Mouse (Mus musculus): ENCODE results near the gene Cep131. TPM values are rescaled to one million over a fixed set of nuclear protein-coding genes. Genes with fewer than 3 reads are reported as not detected.

The Cep131 gene
- 14.2 and 19.7 TPM in 2 replicates for polyA plus RNA-seq (2015; fragmentation: Nextera tagmentation; extraction: Ambion mirVana)

DNA sequence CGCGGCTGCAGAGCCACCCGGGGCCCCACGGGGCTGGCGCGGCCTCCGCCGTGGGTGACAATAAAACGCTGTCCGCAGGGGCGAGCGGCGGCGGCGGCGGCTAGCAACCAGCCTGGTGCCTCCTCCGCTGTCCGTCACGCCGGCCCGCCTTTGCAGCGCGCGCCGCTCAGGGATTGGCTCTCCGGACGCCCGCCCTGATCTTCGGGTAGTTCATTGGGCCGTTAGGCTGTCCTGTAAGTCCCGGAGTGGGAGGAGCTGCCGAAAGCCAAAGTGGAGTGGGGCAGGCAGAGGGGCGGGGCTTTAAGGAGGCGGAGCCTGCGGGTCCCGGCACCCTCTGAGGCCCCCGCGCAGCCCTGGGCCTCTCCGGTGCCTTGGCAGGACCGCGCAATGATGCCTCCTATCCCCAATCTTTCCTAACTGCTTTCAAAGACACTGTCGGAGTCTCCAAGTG is at the start of gene Cep131:
Gene Cep131, minus strand, starts transcription at position 126 of the 451 bp plus-strand sequence.
- WGBS, result under 1% methylated on average over 42 of the region's 42 CpGs
- Histone ChIP-seq H3K9ac (peak within 1 kb of the TSS; percentile 96), H3K36me3 (peaks cover 13% of the 10 kb centered on the region; the same call in 1 of the 2 replicates), H3K27ac (peak within 1 kb of the TSS; percentile 78), H3K4me3 (replicated peaks) (peak within 1 kb of the TSS; percentile 98), H3K27me3 (replicated peaks) (no peaks in the 10 kb centered on the region), H3K4me1 (replicated peaks) (peaks cover 8% of the 10 kb centered on the region), H3K4me2 (replicated peaks) (peak within 1 kb of the TSS; percentile 78), H3K9me3 (no peaks in the 10 kb centered on the region)
- ATAC-seq, result peak; percentile 100

GRCm38 (mm10) chr11:120136195-120136594 is 49.6 kb upstream of the Cep131 start:
- peak; percentile 22 for ATAC-seq
- no peak overlapping the region for H3K4me3 ChIP-seq (replicated peaks)
- H3K9me3 ChIP-seq, result no peaks in the 10 kb centered on the region
- WGBS, result 74% methylated on average over 8 of the region's 8 CpGs
- peaks cover 32% of the 10 kb centered on the region for H3K4me1 ChIP-seq (replicated peaks)
- no peaks in the 10 kb centered on the region for H3K27me3 ChIP-seq (replicated peaks)
- no peak overlapping the region for H3K4me2 ChIP-seq (replicated peaks)
- H3K9ac ChIP-seq, result no peak overlapping the region
- H3K27ac ChIP-seq, result no peak overlapping the region
- 0 out of 2 replicates have a peak, but pooled peaks cover 5% of the 10 kb centered on the region for H3K36me3 ChIP-seq

DNA sequence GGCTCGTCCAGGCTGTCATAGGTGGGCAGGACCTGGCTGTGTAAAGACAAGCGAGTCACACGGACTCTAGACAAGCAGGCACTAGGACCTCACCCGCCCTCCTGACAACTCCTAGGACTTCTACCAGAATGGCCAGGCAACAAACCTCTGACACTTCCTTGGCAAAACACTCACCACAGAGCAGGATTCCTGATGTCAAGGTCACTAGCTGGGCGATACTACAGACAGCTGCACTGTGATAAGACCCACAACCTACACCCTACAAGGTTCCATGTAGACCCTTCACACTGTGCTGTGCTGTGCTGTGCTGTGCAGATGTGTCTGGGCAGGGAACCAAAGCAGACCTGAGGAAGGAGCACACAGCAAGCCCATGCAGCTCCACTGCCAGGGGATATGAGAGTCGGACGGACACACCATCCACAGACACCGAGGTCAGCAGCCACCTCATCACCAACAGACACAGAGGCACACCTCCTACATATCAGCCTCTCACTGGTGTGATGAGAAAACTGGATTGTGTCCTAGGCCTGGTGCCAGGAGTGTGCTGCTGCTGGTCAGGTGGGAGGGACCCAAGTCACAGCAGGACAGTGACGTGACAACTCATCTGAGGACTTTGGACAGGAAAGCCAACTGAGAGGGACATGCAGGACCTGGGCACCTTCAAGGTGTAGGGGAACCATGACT is 48.4 kb upstream of the Cep131 start:
- H3K4me3 ChIP-seq (replicated peaks), result no peak overlapping the region
- no peak overlapping the region for H3K27ac ChIP-seq
- WGBS, result 87% methylated on average over 9 of the region's 9 CpGs
- H3K4me2 ChIP-seq (replicated peaks), result no peak overlapping the region
- H3K9me3 ChIP-seq, result no peaks in the 10 kb centered on the region
- H3K27me3 ChIP-seq (replicated peaks), result no peaks in the 10 kb centered on the region
- peaks cover 8% of the 10 kb centered on the region for H3K36me3 ChIP-seq
- no peak overlapping the region for H3K9ac ChIP-seq
- peaks cover 32% of the 10 kb centered on the region for H3K4me1 ChIP-seq (replicated peaks)
- ATAC-seq, result 0 out of 2 replicates have a peak, but pooled peaks have one; percentile 10

DNA sequence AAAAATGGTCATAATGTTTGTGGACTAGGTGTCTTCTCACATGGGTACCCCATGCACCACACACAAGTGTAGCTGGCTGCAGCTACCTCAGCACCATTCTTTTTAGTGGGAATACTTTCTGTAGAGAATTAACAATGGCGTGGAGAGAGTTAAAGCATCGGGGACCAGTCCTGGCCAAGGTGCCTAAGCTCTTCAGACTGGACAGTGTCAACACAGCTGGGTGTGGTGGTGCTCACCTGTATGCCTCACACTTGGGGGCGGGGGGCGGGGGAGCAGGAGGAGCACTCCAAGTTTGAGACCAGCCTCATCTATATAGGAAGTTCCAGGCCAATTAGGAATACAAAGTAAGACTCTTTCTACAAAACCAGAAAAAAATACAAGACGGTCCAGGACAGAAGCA is 47.5 kb upstream of the Cep131 start:
- no peak overlapping the region for H3K4me3 ChIP-seq (replicated peaks)
- WGBS, result 84% methylated on average over 5 of the region's 5 CpGs
- H3K27ac ChIP-seq, result no peak overlapping the region
- peaks cover 8% of the 10 kb centered on the region for H3K36me3 ChIP-seq
- H3K4me2 ChIP-seq (replicated peaks), result no peak overlapping the region
- H3K27me3 ChIP-seq (replicated peaks), result no peaks in the 10 kb centered on the region
- ATAC-seq, result no peak
- H3K9me3 ChIP-seq, result no peaks in the 10 kb centered on the region
- H3K9ac ChIP-seq, result no peak overlapping the region
- peaks cover 32% of the 10 kb centered on the region for H3K4me1 ChIP-seq (replicated peaks)

DNA sequence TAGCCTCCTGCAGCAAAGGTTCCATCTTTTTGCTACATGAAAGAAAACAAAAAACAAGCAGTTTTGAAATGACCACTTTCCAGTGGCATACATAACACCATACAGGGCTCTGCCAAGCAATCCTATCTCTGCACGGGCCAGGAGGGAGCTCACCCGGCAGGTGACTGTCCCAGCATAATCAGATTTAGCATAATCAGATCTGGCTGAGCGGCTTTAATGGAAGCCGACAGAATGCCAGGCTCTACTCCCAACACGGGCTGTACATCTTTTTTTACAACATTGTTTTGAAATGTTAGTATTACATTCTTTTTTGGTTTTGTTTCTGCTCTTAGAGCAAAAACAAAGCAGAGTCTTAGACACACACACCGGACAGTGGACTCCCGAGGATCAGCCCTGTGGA is 42.7 kb upstream of the Cep131 start:
- no peaks in the 10 kb centered on the region for H3K4me1 ChIP-seq (replicated peaks)
- H3K4me2 ChIP-seq (replicated peaks), result no peak overlapping the region
- H3K36me3 ChIP-seq, result peaks cover 22% of the 10 kb centered on the region
- no peak overlapping the region for H3K27ac ChIP-seq
- H3K27me3 ChIP-seq (replicated peaks), result no peaks in the 10 kb centered on the region
- H3K4me3 ChIP-seq (replicated peaks), result no peak overlapping the region
- H3K9ac ChIP-seq, result no peak overlapping the region
- ATAC-seq, result no peak
- 82% methylated on average over 7 of the region's 7 CpGs for WGBS
- no peaks in the 10 kb centered on the region for H3K9me3 ChIP-seq

DNA sequence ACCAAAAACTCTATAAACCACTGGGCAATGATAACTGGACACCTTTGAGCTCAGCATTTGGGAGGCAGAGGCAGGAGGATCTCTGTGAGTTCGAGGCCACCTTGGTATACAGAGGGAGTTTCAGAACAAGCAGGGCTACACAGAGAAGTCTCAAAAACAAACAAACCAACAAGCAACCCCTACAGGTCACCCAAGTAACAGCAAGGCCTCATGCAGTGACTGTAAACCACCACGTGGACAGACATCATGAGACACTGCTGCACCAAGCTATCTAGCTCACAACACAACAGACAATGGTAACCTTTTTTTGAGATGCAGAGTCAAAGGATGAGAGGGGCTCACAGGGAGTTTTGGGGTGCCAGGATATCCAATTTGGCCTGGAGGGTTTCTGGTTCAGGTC is 40.2 kb upstream of the Cep131 start:
- H3K36me3 ChIP-seq, result peaks cover 24% of the 10 kb centered on the region
- no peak overlapping the region for H3K4me3 ChIP-seq (replicated peaks)
- H3K4me2 ChIP-seq (replicated peaks), result no peak overlapping the region
- ATAC-seq, result no peak
- H3K9me3 ChIP-seq, result no peaks in the 10 kb centered on the region
- no peak overlapping the region for H3K9ac ChIP-seq
- WGBS, result 85% methylated on average over 2 of the region's 2 CpGs
- H3K4me1 ChIP-seq (replicated peaks), result no peaks in the 10 kb centered on the region
- no peaks in the 10 kb centered on the region for H3K27me3 ChIP-seq (replicated peaks)
- H3K27ac ChIP-seq, result no peak overlapping the region

DNA sequence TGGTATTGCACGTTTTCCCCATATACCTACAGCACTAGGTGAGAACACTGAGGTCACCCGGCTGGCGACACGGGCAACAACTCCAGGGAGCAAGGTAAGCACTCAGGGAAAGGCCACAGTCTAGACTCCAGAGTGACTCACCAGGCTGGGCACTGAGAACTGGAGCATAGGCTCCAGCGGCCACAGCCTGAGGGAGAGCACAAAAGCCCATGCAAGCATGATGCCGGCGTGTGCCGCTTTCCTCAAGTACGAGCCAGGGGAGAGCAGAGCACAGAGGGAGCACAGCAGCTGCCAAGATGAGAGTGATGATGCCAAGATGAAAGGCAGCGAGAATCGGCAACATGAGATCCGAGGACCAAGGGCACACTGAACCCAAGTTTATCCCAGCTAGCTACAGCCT is 35.5 kb upstream of the Cep131 start:
- Histone ChIP-seq H3K27ac (no peak overlapping the region), H3K4me2 (replicated peaks) (no peak overlapping the region), H3K4me3 (replicated peaks) (no peak overlapping the region), H3K9me3 (no peaks in the 10 kb centered on the region), H3K36me3 (peaks cover 12% of the 10 kb centered on the region; the same call in 1 of the 2 replicates), H3K9ac (no peak overlapping the region), H3K4me1 (replicated peaks) (0 out of 2 replicates have a peak, but pooled peaks cover 5% of the 10 kb centered on the region), H3K27me3 (replicated peaks) (no peaks in the 10 kb centered on the region)
- no peak for ATAC-seq
- 90% methylated on average over 12 of the region's 12 CpGs for WGBS

GRCm38 (mm10) chr11:120120642-120121420 is 34.2 kb upstream of the Cep131 start:
- Histone ChIP-seq H3K27me3 (replicated peaks) (no peaks in the 10 kb centered on the region), H3K4me3 (replicated peaks) (no peak overlapping the region), H3K36me3 (peaks cover 12% of the 10 kb centered on the region; the same call in 1 of the 2 replicates), H3K9ac (no peak overlapping the region), H3K9me3 (no peaks in the 10 kb centered on the region), H3K4me2 (replicated peaks) (no peak overlapping the region), H3K27ac (no peak overlapping the region), H3K4me1 (replicated peaks) (0 out of 2 replicates have a peak, but pooled peaks cover 5% of the 10 kb centered on the region)
- 84% methylated on average over 17 of the region's 17 CpGs for WGBS
- no peak for ATAC-seq

DNA sequence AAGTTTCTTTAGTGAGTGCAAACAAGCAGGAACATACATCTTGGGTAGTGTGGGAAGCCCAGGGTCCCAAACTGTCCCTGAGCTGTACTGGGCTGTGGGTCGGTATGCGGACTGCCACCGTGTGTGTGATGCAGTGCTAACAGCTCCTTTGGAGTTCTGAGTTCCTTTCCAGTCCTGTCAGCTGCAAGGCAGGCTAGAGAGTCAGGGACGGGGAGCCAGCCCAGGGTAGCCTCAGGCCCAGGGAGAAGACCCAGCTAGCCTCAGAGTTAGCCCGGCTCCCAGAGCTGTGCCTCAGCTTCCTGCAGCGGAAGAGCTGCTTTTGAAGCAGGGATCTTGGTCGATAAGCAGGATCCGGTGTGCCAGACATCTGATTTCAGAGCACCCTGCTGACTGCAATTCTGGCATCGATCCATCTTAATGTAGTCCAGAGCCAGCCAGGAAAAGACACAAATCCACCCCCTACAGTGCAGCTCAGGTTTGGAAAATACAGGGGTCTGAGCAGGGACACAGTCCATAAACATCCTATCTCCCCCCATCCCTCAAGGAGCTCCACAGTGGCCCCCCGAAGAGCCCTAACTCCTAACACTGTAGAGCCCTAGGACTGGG is 33.4 kb upstream of the Cep131 start:
- ATAC-seq, result no peak
- Histone ChIP-seq H3K9me3 (no peaks in the 10 kb centered on the region), H3K36me3 (peaks cover 12% of the 10 kb centered on the region; the same call in 1 of the 2 replicates), H3K4me1 (replicated peaks) (0 out of 2 replicates have a peak, but pooled peaks cover 5% of the 10 kb centered on the region), H3K27me3 (replicated peaks) (no peaks in the 10 kb centered on the region), H3K4me2 (replicated peaks) (no peak overlapping the region), H3K27ac (no peak overlapping the region), H3K9ac (no peak overlapping the region), H3K4me3 (replicated peaks) (no peak overlapping the region)
- 82% methylated on average over 10 of the region's 10 CpGs for WGBS

- no peak overlapping the region for H3K27ac ChIP-seq
- no peak for ATAC-seq
- no peaks in the 10 kb centered on the region for H3K27me3 ChIP-seq (replicated peaks)
- peaks cover 13% of the 10 kb centered on the region for H3K36me3 ChIP-seq
- no peaks in the 10 kb centered on the region for H3K9me3 ChIP-seq
- 0 out of 2 replicates have a peak, but pooled peaks cover 5% of the 10 kb centered on the region for H3K4me1 ChIP-seq (replicated peaks)
- H3K4me2 ChIP-seq (replicated peaks), result no peak overlapping the region
- WGBS, result 95% methylated on average over 7 of the region's 7 CpGs
- no peak overlapping the region for H3K4me3 ChIP-seq (replicated peaks)
- no peak overlapping the region for H3K9ac ChIP-seq
Observed at GRCm38 (mm10) chr11:120119108-120119507, 32.5 kb upstream of the Cep131 start.

- Histone ChIP-seq H3K36me3 (peaks cover 14% of the 10 kb centered on the region), H3K4me3 (replicated peaks) (no peak overlapping the region), H3K9ac (no peak overlapping the region), H3K4me1 (replicated peaks) (0 out of 2 replicates have a peak, but pooled peaks cover 5% of the 10 kb centered on the region), H3K27me3 (replicated peaks) (no peaks in the 10 kb centered on the region), H3K9me3 (no peaks in the 10 kb centered on the region), H3K27ac (no peak overlapping the region), H3K4me2 (replicated peaks) (no peak overlapping the region)
- WGBS, result 88% methylated on average over 2 of the region's 2 CpGs
- no peak for ATAC-seq
Observed at GRCm38 (mm10) chr11:120117626-120118025, 31.0 kb upstream of the Cep131 start.
